Mouse (Mus musculus) G1E (cell line): ENCODE results near the gene Zfp84. TPM values are rescaled to one million over a fixed set of nuclear protein-coding genes. Genes with fewer than 3 reads are reported as not detected.
A peak's percentile ranks its signal among the peaks of the same experiment; 100 is the strongest.

Experiments
- ATAC-seq: 2 replicates; pipeline ENCODE4 v1.8.0; 2016; ENCODE audit warnings: mild to moderate bottlenecking; ENCODE audit not compliant: insufficient number of reproducible peaks, poor library complexity, low FRiP score, severe bottlenecking; ENCODE audit errors: extremely low read depth
- DNase-seq: peaks from one replicate; pipeline ENCODE4 v3.0.0; 2012; ENCODE audit warnings: low spot score
- H3K27me3 ChIP-seq: 2 replicates; pipeline ENCODE4 v1.6.1; 2012; ENCODE audit warnings: mild to moderate bottlenecking, low read length, inconsistent platforms; ENCODE audit not compliant: insufficient read depth
- H3K36me3 ChIP-seq: replicated peaks from 2 replicates; pipeline ENCODE3; 2012; ENCODE audit warnings: mild to moderate bottlenecking, inconsistent platforms
- H3K4me1 ChIP-seq: 2 replicates; pipeline ENCODE4 v1.6.1; 2012; ENCODE audit warnings: low read depth, low read length, inconsistent platforms, mixed read lengths; ENCODE audit not compliant: insufficient read depth
- H3K4me3 ChIP-seq: 2 replicates; pipeline ENCODE4 v1.5.1; 2012; ENCODE audit warnings: low read depth, mild to moderate bottlenecking, inconsistent platforms, low read length, moderate library complexity, mixed read lengths
- H3K9me3 ChIP-seq: replicated peaks from 2 replicates; pipeline ENCODE4 v1.6.1; 2012; ENCODE audit warnings: inconsistent platforms
- CTCF ChIP-seq: IDR thresholded peaks from 2 replicates; pipeline ENCODE4 v1.5.1; 2012; ENCODE audit warnings: low read depth, low read length, inconsistent platforms, mixed read lengths
- GATA1 ChIP-seq: IDR thresholded peaks from 2 replicates; pipeline ENCODE4 v1.6.1; 2012; ENCODE audit warnings: borderline replicate concordance, low read length, inconsistent platforms, mixed read lengths
- GATA2 ChIP-seq: IDR thresholded peaks from 2 replicates; pipeline ENCODE4 v1.6.1; 2012; ENCODE audit warnings: low read depth, low read length, inconsistent platforms, borderline replicate concordance
- POLR2AphosphoS5 ChIP-seq: IDR thresholded peaks from 2 replicates; pipeline ENCODE4 v1.6.1; 2012; ENCODE audit warnings: low read depth, low read length, inconsistent platforms; ENCODE audit not compliant: insufficient replicate concordance
- TAL1 ChIP-seq: conservative IDR thresholded peaks from 2 replicates; pipeline ENCODE4 v1.6.1; 2012; ENCODE audit warnings: low read depth, low read length, inconsistent platforms, mixed read lengths
- polyA plus RNA-seq: library from polyadenylated mRNA; stranded (reverse); fragments of >175 nt; gene quantifications from 2 replicates; pipeline ENCODE4 v1.2.3, GENCODE M21; 2012
- total RNA-seq, 2 experiments: library from RNA; stranded (forward) in 1 of 2; stranded (reverse) in 1 of 2; fragments of 200-1000 nt in 1 of 2; fragments of >200 nt in 1 of 2; fragmentation: Nextera tagmentation in 1 of 2; gene quantifications; 2 replicates each; pipeline ENCODE4 v1.2.3; 2014 to 2017

Gene Zfp84
- total and polyA plus RNA-seq, 3 experiments: 2.5 to 24.8 (median 17.8) TPM

DNA sequence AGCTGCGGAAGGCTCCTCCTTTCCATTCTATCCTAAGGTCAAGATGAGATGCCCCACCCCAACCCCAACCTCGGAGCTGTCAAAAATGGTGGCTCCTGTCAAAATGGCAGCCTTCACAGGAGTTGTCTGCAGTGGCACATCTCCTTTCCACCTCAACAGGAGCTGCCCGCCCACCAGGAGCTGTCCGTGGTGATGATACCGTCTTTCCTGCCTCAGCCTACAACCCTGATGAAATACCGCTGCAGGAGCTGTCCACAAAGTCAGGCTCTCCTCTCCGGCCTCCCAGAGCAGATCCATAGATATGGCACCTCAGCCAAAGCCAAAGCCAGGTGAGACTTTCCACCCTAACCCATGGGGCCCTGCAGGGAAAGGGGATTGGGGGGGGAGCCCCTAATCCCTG, 3.6 kb upstream of the Zfp84 start:
- TF ChIP-seq CTCF (no peak), GATA1 (no peak), POLR2AphosphoS5 (no peak), TAL1 (no peak), GATA2 (no peak)
- peaks cover 17% of the 10 kb centered on the region for H3K36me3 ChIP-seq
- ATAC-seq (no peak), DNase-seq (no peak)
- H3K4me3 ChIP-seq: no peak overlapping the region
- no peaks in the 10 kb centered on the region for H3K9me3 ChIP-seq
- H3K4me1 ChIP-seq: peaks cover 23% of the 10 kb centered on the region
- H3K27me3 ChIP-seq: no peaks in the 10 kb centered on the region

DNA sequence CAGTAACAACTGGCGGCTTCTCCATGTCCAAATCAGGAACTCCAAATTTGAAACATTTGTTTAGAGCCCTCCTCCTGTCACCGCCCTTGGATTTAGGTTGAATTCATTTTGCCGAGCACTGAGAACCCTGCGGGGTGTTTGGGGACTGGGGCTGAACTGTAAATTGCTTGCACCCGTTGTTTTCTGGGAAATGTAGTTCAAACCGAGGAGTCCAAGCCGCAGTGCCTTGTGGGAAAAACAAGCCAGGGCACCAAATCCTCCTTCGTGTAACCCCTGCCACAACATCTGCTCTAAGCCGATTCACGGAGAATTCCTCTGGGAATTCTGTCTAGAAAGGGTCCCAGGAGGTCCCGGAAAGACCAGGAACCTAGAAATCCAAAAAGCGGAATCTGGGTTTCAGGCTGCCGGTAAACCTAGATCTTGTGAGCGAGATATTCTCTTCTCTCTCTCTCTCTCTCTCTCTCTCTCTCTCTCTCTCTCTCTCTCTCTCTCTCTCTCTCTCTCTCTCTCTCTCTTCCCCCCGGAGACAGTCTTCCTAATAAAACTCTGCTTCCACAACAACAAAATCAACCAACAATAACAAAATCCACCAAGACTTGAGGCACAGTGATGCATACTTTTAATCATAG, 1.2 kb upstream of the Zfp84 start:
- H3K9me3 ChIP-seq: no peaks in the 10 kb centered on the region
- H3K27me3 ChIP-seq: no peaks in the 10 kb centered on the region
- peaks cover 37% of the 10 kb centered on the region for H3K36me3 ChIP-seq
- peaks cover 32% of the 10 kb centered on the region for H3K4me1 ChIP-seq
- ATAC-seq (0 out of 2 replicates have a peak, but pooled peaks have one; percentile 24), DNase-seq (peak; percentile 50)
- H3K4me3 ChIP-seq: peak overlapping the region; percentile 75
- TF ChIP-seq GATA2 (no peak), CTCF (no peak), POLR2AphosphoS5 (no peak), GATA1 (no peak), TAL1 (no peak)

GRCm38 (mm10) chr7:29768980-29769379, 628 bp downstream of the Zfp84 start:
- Histone ChIP-seq H3K9me3 (no peaks in the 10 kb centered on the region), H3K4me1 (peaks cover 33% of the 10 kb centered on the region), H3K27me3 (no peaks in the 10 kb centered on the region), H3K36me3 (peaks cover 50% of the 10 kb centered on the region), H3K4me3 (peak overlapping the region; percentile 75)
- TF ChIP-seq CTCF (no peak), GATA1 (no peak), GATA2 (no peak), POLR2AphosphoS5 (no peak), TAL1 (no peak)
- DNase-seq (no peak), ATAC-seq (no peak)

- ATAC-seq: no peak
These were observed 5.2 kb downstream of the Zfp84 start for GRCm38 (mm10) chr7:29773503-29773902.

GRCm38 (mm10) chr7:29774371-29774770, 6.0 kb downstream of the Zfp84 start:
- Histone ChIP-seq H3K36me3 (peaks cover 86% of the 10 kb centered on the region), H3K4me3 (no peak overlapping the region), H3K4me1 (peaks cover 14% of the 10 kb centered on the region), H3K9me3 (peaks cover 26% of the 10 kb centered on the region), H3K27me3 (no peaks in the 10 kb centered on the region)
- ATAC-seq: no peak
- DNase-seq: no peak
- TF ChIP-seq CTCF (no peak), TAL1 (no peak), GATA1 (no peak), POLR2AphosphoS5 (no peak), GATA2 (no peak)

More at GRCm38 (mm10) chr7:29773503-29773902, 5.2 kb downstream of the Zfp84 start:
- TF ChIP-seq TAL1: no peak
- TF ChIP-seq POLR2AphosphoS5: no peak
- TF ChIP-seq GATA1: no peak
- no peak for TF ChIP-seq CTCF
- TF ChIP-seq GATA2: no peak
- Histone ChIP-seq H3K4me1 (peaks cover 15% of the 10 kb centered on the region), H3K27me3 (no peaks in the 10 kb centered on the region), H3K36me3 (peaks cover 80% of the 10 kb centered on the region), H3K4me3 (no peak overlapping the region), H3K9me3 (peaks cover 26% of the 10 kb centered on the region)
- no peak for DNase-seq

DNA sequence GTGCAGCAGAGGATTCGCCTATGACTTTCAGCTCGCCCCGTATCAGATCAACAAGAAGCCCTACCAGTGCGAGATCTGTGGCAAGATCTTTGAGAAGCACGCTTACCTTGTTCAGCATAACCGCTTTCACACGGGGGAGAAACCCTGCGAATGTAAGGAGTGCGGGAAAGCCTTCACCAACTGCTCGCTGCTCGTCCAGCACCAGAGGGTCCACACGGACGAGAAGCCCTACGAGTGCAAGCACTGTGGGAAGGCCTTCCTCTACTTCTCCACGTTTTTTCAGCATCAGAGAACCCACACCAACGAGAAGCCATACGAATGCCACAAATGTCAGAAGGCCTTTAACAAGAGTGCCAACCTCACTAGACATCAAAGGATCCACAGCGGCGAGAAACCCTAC, 8.2 kb downstream of the Zfp84 start:
- H3K27me3 ChIP-seq: no peaks in the 10 kb centered on the region
- H3K9me3 ChIP-seq: peaks cover 26% of the 10 kb centered on the region
- peaks cover 75% of the 10 kb centered on the region for H3K36me3 ChIP-seq
- no peak overlapping the region; the same call in 1 of the 2 replicates for H3K4me3 ChIP-seq
- TF ChIP-seq GATA2: no peak
- no peak for TF ChIP-seq TAL1
- no peak for TF ChIP-seq POLR2AphosphoS5
- no peak for TF ChIP-seq CTCF
- TF ChIP-seq GATA1: no peak
- DNase-seq (no peak), ATAC-seq (no peak)
- H3K4me1 ChIP-seq: peaks cover 2% of the 10 kb centered on the region; the same call in 1 of the 2 replicates

DNA sequence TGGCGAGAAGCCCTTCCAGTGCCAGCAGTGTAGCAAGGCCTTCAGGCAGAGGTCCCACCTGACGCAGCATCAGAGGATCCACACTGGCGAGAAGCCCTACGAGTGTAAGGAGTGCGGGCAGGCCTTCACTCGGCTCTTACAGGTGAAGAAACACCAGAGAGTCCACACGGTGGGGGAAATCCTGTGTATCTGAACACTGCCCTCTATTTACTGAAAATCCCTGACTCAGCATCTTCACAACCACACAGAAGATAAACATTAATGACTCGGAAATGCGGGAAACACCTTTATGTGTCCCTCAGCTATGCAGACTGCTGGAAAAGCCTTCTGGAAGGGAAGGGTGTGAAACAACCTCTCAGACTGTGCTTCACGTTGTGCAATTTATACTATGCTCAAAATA, 9.0 kb downstream of the Zfp84 start:
- no peak for ATAC-seq
- Histone ChIP-seq H3K27me3 (no peaks in the 10 kb centered on the region), H3K9me3 (peaks cover 26% of the 10 kb centered on the region), H3K4me3 (no peak overlapping the region), H3K36me3 (peaks cover 71% of the 10 kb centered on the region), H3K4me1 (no peaks in the 10 kb centered on the region)
- TF ChIP-seq GATA2 (no peak), POLR2AphosphoS5 (no peak), CTCF (no peak), TAL1 (no peak), GATA1 (no peak)
- DNase-seq: no peak
